Mouse (Mus musculus) heart, embryonic 13.5 days (tissue): Measurements from ENCODE around the gene Usp3. TPM values are rescaled to one million over a fixed set of nuclear protein-coding genes. Genes with fewer than 3 reads are reported as not detected.

Source experiments
- polyA plus RNA-seq: library from polyadenylated mRNA; unstranded; fragments of >200 nt; fragmentation: Nextera tagmentation; extraction: Ambion mirVana; gene quantifications from 2 replicates; pipeline ENCODE4 v1.2.1, GENCODE M21; 2015

Usp3 gene
- polyA plus RNA-seq, 1 experiment from 2014 or later = 39.1 TPM

Other genes with a start within 250 kb of the Usp3 start
- gene Herc1, start 242.7 kb downstream of the Usp3 start, polyA plus RNA-seq = 16.7 and 17.4 TPM in 2 replicates
- 65.3 and 66.9 TPM in 2 replicates for gene Fbxl22, start 78.5 kb downstream of the Usp3 start, polyA plus RNA-seq
- 0.59 and 0.76 TPM in 2 replicates for gene Car12, start 120.5 kb upstream of the Usp3 start, polyA plus RNA-seq
- gene Aph1b, start 202.3 kb upstream of the Usp3 start, polyA plus RNA-seq = 6.5 and 7.5 TPM in 2 replicates
- gene Gm10647, start 203.9 kb upstream of the Usp3 start, polyA plus RNA-seq = 0.48 and 0.78 TPM in 2 replicates
- gene Aph1c, start 241.6 kb upstream of the Usp3 start, polyA plus RNA-seq = 1.7 and 1.8 TPM in 2 replicates